ENCODE assay signal across 8 mouse cellular contexts in the genomic region with DNA sequence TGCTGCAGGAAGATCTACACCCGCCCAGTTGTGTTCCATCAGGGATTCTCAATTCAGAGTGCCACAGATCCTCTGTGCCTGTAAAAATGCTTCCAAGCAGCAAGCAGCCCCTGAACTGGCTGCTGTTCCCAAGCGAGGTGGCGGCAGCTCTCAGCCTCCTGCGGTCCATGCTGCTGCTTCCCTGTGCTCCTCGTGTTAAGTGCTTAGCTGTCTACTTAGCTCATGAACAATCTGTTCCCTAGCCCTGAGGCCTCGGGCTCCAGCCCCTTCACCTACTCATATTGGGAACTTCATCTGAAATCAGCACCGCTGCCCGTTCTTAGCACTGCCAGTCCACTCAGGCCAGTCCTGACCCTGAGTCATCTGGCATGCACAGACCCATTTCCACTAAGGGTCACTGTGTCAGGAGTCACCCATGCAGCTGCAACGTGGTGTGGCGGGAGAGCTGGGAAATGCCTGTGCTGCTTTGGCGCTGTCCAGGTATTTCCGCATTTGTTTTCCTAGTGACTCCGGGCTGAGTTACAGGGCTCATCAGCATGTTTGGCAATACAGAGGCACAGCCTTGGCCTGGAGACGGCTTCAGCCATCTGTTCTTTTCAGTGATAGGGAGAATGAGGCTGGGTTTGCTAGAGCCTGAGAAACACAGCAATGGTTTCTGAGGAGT.
DNase-seq lines count a peak whose midpoint lies in the region; ATAC-seq lines count a peak whose summit lies in the region.

No protein-coding gene starts in this region.

- H3K4me1 ChIP-seq in kidney, embryonic 15.5 days, result peaks cover 12% of the 10 kb centered on the region
- no peaks in the 10 kb centered on the region; the same call in 1 of the 2 replicates for H3K4me1 ChIP-seq in liver, embryonic 13.5 days (replicated peaks)

- 0 out of 2 replicates have a peak, but pooled peaks have one; percentile 33 for ATAC-seq in kidney, embryonic 15.5 days (replicated peaks; ENCODE audit: low FRiP score)
- ATAC-seq in liver, embryonic 13.5 days (ENCODE audit: low read depth), result peak; percentile 31; the same call in 1 of the 2 replicates

- no peak overlapping the region for H3K4me2 ChIP-seq in kidney, embryonic 15.5 days
- H3K4me2 ChIP-seq in liver, embryonic 13.5 days, result no peak overlapping the region

- no peak overlapping the region for H3K4me3 ChIP-seq in kidney, embryonic 15.5 days (replicated peaks)
- no peak overlapping the region for H3K4me3 ChIP-seq in liver, embryonic 13.5 days (replicated peaks)

- H3K36me3 ChIP-seq in kidney, embryonic 15.5 days, result no peaks in the 10 kb centered on the region
- H3K36me3 ChIP-seq in liver, embryonic 13.5 days, result no peaks in the 10 kb centered on the region

- no peaks in the 10 kb centered on the region for H3K27me3 ChIP-seq in kidney, embryonic 15.5 days
- no peaks in the 10 kb centered on the region for H3K27me3 ChIP-seq in liver, embryonic 13.5 days

- H3K27ac ChIP-seq in kidney, embryonic 15.5 days, result no peak overlapping the region
- no peak overlapping the region for H3K27ac ChIP-seq in liver, embryonic 13.5 days

- peak; percentile 40 for DNase-seq in ovary, adult 18-20 months (ENCODE audit: low spot score)
- DNase-seq in ovary, postnatal 10 days (ENCODE audit: low spot score), result no peak
- DNase-seq in cerebellum, adult 9-11 months, result peak; percentile 78
- DNase-seq in gastrocnemius, postnatal 25 days, result peak; percentile 68
- DNase-seq in liver, embryonic 13.5 days, result no peak
- peak; percentile 56 for DNase-seq in skeletal muscle tissue, adult 2 months (ENCODE audit: low read depth, low spot score)
- no peak for DNase-seq in thymus, postnatal 25 days

- 36% methylated on average over 14 of the region's 14 CpGs for WGBS in kidney, embryonic 15.5 days
- WGBS in liver, embryonic 13.5 days (ENCODE audit: insufficient replicate concordance), result 64% methylated on average over 14 of the region's 14 CpGs

- H3K9ac ChIP-seq in kidney, embryonic 15.5 days, result no peak overlapping the region
- no peak overlapping the region for H3K9ac ChIP-seq in liver, embryonic 13.5 days

- no peaks in the 10 kb centered on the region for H3K9me3 ChIP-seq in kidney, embryonic 15.5 days (replicated peaks)
- H3K9me3 ChIP-seq in liver, embryonic 13.5 days (replicated peaks), result no peaks in the 10 kb centered on the region

Comparison
In these comparisons a context has a peak if more than half of its experiments do, and no peak if none do; other contexts are left out.
1. DNase-seq: peak in ovary, adult 18-20 months (single experiment), cerebellum, adult 9-11 months (single experiment), gastrocnemius, postnatal 25 days (single experiment) and skeletal muscle tissue, adult 2 months (single experiment); none in ovary, postnatal 10 days (single experiment), liver, embryonic 13.5 days (single experiment) and thymus, postnatal 25 days (single experiment).